Mouse (Mus musculus) c-Kit-negative CD71-positive TER-119-positive erythroid progenitor cells, embryonic 14.5 days (primary cell): ENCODE data around the gene Sumf1.

Experiments used
- DNase-seq: peaks from one replicate; pipeline ENCODE4 v3.0.0-alpha.2; 2013; ENCODE audit warnings: low read depth, low spot score

The Sumf1 gene

GRCm38 (mm10) chr6:108148435-108148834 lies 36.9 kb downstream of the Sumf1 start:
- no peak for DNase-seq

DNA sequence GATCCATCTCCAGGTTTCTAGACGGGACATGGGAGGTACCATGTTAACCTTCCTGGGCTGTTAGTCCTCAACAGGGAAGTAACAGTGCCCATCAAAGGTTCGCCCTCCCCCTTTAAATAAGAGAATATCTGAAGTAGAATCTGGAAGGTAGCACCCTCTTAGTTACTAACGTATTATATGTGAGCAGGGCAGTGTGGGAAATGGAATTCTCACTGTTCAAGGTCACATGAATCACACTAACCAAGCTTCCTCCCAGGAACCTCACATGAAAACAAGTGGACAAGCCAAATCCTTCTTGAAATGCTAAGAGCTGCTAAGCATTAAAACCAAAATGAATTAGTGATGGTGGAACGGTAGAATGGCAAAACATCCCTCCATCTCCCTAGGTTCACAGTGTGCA lies 38.7 kb downstream of the Sumf1 start:
- no peak for DNase-seq

GRCm38 (mm10) chr6:108145941-108146588 lies 39.3 kb downstream of the Sumf1 start:
- DNase-seq, result no peak

DNA sequence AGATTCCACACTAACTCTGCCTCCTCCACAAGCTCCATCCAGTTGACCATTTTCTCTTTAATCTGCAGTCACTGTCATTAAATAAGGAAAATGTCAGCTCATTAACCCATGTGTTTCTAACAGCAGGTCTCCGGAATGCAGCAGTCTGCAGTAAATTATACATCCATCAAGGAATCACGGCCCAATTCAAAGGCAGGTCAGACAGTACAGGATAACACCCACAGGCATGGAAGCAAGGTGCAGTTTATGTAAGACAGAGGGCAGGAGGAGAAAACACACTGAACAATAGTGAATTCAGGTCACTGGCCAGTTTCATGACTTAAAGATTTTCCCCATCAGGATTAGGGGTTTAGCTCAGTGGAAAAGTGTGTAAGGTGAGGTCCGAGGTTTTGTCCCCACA lies 40.1 kb downstream of the Sumf1 start:
- DNase-seq, result no peak

DNA sequence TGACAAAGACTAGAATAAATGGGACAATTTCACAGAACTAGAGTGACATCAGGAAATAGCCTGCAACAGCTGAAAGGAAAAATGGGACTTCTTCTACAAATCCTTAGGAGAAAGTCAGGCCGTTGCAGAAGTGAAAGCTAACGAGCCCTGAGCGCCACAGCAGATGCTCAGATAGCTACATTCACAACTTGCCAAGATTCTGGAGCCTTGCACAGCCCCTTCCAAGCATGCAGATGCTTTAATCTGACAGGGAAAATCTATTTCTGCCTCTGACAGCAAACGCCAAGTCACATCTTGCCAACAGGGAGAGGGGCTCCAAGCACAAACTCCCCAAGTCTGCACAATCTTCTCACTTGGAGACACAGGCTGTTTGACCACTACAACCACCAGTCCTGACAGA lies 42.6 kb downstream of the Sumf1 start:
- DNase-seq, result no peak

GRCm38 (mm10) chr6:108140722-108141490 lies 44.5 kb downstream of the Sumf1 start:
- DNase-seq, result no peak

DNA sequence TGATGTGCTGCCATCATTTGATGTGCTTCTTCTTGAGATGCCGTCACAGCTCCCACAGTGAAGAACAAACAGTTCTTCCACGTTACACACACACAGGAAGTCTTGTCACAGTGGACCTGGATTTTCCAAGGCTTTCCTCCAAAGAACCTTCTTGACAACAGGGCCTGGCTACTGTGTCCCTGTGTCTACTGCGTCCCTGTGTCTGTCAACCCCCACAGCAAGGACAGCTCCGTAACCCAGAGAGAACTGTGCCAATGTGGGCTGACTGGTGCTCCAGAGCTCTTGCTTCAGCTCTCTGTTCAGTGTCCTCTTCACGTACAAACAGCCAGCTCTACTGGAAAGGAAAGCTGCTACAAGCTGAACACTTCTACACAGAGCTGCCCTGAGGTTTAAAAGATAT lies 48.4 kb downstream of the Sumf1 start:
- DNase-seq, result no peak

- no peak for DNase-seq
Measured at GRCm38 (mm10) chr6:108136286-108136685, 49.1 kb downstream of the Sumf1 start.

- DNase-seq, result no peak
Measured at GRCm38 (mm10) chr6:108132268-108132935, 53.0 kb downstream of the Sumf1 start.

DNA sequence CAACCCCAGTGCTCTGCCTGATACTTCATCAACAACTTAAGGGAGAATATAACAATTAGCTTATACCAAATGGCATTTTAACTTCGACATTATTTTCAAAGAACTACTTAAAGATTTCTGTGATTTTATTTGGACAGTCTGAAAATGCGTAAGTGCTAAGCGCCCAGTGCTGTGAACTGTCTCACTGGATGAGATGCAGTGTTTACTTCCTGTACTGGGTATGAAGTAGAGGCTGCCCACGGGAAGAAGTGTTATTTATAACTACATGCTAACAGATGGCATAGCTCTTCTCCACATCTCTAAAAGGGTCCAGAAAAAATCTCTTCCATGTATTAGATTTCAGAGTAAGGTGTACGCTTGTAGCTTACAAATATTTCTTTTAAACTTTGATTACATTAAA lies 54.7 kb downstream of the Sumf1 start:
- DNase-seq, result no peak

DNA sequence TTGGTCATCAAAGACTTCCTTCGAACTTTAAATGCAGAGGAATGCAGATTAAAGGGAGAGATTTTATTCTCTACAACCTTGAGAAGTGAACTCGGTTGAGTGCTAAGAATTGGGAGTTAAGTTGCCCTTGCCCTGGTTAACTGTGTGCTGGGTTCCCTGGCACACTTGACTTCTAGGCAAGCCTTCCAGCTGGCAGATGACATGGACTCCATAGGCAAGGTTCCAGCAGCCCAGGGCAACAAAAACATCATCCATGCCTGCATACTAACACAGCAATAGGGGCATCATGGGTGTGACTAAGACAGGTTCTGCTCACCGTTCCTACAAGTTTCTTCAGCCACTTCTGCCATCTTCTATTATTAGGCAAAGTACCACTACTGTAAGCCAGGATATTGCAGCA lies 58.8 kb downstream of the Sumf1 start:
- no peak for DNase-seq

GRCm38 (mm10) chr6:108125474-108125873 lies 59.9 kb downstream of the Sumf1 start:
- no peak for DNase-seq

DNA sequence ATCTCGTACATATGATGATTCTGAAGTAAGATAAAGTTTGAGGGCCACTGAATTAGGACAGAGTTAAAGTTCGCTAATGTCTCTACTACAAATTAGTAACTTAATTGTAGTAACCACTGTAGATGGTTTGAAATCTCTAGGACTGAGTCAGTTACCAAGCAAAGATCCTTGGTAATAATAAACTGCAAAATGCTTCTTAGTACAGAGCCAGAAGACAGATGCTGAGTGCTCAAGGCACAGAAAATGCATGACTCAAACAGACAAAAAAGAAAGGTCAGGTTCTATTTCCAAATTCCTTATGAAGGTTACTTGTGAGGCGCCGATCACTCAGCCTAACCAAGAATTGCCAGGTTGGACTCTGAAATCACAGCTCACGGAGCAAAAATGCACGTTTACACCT lies 67.5 kb downstream of the Sumf1 start:
- no peak for DNase-seq

DNA sequence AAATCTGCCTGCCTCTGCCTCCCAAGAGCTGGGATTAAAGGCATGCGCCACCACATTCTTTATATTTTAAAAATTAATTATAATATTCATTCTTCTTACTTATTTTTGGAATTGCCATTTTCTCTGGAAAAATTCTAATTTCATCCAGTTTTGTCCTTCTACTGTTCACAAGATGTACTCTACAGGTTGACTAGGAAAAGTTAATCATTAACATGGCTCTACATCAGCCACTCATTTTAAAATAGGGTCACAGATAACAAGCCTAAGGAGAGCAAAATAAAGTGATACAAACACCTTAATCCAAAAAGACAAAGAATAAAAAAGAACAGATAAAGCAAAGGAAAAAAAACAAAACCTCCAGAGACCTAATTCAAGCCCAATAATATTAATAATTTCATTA lies 70.4 kb downstream of the Sumf1 start:
- no peak for DNase-seq

GRCm38 (mm10) chr6:108111693-108112092 lies 73.7 kb downstream of the Sumf1 start:
- DNase-seq, result no peak

- DNase-seq, result no peak
Measured at GRCm38 (mm10) chr6:108110336-108110735, 75.0 kb downstream of the Sumf1 start.

DNA sequence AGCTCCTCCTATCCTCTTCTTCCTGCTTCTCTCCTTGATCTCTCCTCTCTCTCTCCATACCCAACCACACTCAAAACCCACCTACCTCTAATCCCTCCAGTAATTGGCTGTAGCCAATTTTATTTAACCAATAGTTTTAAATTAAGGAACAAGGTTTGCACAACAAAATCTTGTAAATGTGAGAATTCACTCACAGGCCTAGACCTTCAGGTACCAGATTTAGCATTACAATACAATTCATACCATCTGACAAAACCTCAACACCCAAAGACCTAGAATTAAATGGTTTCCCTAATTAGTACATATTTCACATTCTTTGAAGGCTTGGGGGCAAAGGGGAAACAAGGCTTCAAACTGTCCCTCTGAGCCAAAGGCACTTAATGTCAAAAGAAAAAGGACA lies 78.0 kb downstream of the Sumf1 start:
- no peak for DNase-seq

DNA sequence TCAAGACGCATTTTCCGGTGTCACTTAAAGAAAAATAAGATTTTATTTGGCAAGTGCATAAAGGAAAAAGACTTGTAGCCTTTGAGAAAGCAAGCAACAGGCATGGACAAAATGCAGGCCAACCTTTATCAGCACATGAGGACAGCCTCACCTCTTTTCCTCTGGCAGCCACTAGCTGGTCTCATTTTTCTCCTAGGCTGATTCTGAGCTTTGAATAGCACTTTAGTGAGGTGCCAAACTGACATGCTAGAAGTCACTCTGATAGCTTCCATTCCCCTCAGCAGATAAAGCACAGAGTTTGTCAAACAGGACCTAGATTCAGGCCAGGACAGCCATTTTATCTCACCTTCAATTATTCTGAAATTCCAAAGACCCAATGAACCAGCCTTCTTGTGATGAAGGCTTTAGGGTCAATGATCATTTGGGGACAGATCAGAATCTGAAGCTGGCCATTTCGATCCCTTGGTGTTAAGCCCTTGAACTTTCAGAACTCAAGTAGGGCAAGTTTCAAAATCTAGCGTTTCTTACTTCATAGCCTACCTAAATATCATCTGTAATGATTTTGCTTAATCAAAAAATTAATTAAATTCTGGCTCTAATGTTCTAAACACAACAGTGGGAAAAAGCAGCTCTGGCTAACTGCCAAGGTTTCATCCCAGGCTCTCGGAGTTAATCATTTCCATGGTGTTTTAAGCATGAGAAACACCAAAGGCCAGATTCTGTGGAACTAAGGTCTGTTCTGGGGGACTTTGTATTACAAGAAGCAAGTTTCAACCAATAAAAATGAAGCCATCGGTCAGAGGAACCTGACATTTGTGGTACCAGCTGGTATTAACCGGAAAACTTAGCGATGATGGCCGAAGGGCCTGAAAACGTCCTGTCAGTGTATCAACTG lies 83.2 kb downstream of the Sumf1 start:
- no peak for DNase-seq

- no peak for DNase-seq
Measured at GRCm38 (mm10) chr6:108098846-108099217, 86.5 kb downstream of the Sumf1 start.

DNA sequence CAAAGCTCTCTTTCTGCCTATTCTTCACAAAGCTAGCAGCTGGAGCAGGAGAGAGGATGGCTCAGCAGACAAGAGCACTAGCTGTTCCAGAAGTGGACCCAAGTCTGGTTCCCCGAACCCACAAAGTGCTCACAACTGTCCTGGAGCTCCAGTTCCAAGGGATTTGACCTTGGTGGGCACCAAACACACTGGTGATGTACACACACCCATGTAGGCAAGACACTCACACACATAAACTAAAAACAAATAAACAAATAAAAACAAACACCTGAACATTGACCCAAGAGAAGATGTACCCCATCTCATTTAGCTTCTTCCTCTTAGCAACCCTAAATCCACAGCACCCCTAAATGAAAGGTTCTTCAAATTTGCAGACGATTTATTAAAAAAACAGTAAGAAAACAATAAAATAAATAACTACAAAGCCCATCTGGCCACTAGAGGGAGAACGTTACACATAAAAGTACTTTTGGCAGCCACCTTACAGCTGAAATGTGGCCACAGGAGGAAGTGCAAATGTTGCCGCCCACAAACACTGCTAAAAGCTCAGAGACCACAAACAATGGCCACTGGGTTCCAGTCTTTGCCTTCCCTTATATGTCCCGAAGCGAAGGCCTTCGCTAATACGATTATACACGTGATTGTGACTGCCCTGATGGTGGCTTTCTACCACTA lies 87.1 kb downstream of the Sumf1 start:
- no peak for DNase-seq

DNA sequence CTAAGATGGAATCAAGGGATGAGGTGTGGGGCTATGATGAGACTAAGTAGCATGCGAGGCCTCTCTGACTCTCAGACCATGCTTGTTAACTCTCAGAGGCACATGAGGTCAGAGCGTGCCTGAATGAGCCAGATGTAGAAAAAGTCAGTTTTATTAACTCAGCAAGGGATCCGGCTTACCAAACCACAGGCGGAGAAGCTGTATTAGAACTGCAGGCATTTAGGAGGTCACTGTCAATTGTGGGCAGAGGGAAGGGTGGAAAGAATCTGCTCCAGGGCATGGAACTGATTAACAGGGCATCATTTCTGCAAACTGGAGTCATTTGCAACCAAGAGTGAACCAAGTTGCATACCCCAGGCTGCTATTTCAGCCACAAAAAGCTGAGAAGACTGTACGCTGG lies 89.9 kb downstream of the Sumf1 start:
- DNase-seq, result no peak
